Mouse (Mus musculus) lung, embryonic 14.5 days (tissue): ENCODE data around the gene 2310034G01Rik. TPM values are rescaled to one million over a fixed set of nuclear protein-coding genes. Genes with fewer than 3 reads are reported as not detected.

Source experiments
- ATAC-seq: fragments of 200-750 bp; cut with Nextera tagmentation; 2 replicates; pipeline ENCODE4 v1.8.0; 2017; ENCODE audit warnings: mild to moderate bottlenecking, moderate TSS enrichment, moderate library complexity; ENCODE audit not compliant: insufficient read depth
- DNase-seq: peaks from one replicate; pipeline ENCODE4 v3.0.0-alpha.2; 2015
- H3K27ac ChIP-seq: fragments of 300-500 bp; sonication (generic); 2 replicates; pipeline ENCODE4 v1.5.1; 2014; ENCODE audit warnings: low read depth, mild to moderate bottlenecking, moderate library complexity
- H3K27me3 ChIP-seq: fragments of 300-500 bp; sonication (generic); 2 replicates; pipeline ENCODE4 v1.6.1; 2014; ENCODE audit warnings: low read length, control low read depth; ENCODE audit not compliant: insufficient read depth
- H3K36me3 ChIP-seq: fragments of 300-500 bp; sonication (generic); 2 replicates; pipeline ENCODE4 v1.6.1; 2014; ENCODE audit warnings: control low read depth; ENCODE audit not compliant: insufficient read depth
- H3K4me1 ChIP-seq: fragments of 300-500 bp; sonication (generic); 2 replicates; pipeline ENCODE4 v1.6.1; 2014; ENCODE audit warnings: antibody characterized with exemption, control low read depth; ENCODE audit not compliant: insufficient read depth
- H3K4me2 ChIP-seq: fragments of 300-500 bp; sonication (generic); 2 replicates; pipeline ENCODE4 v1.6.1; 2014; ENCODE audit warnings: mild to moderate bottlenecking
- H3K4me3 ChIP-seq: fragments of 300-500 bp; sonication (generic); 2 replicates; pipeline ENCODE4 v1.5.1; 2014; ENCODE audit warnings: low read depth, low read length
- H3K9ac ChIP-seq: fragments of 300-500 bp; sonication (generic); 2 replicates; pipeline ENCODE4 v1.6.1; 2014
- H3K9me3 ChIP-seq: fragments of 300-500 bp; sonication (generic); 2 replicates; pipeline ENCODE4 v1.6.1; 2016; ENCODE audit warnings: low read depth, low read length, control low read depth
- CTCF ChIP-seq: IDR thresholded peaks from 2 replicates; pipeline ENCODE4 v1.5.1; 2016; ENCODE audit warnings: antibody characterized with exemption, low read depth
- WGBS: fragments of 180-500 bp; shearing (Covaris S2); extraction: QIAGEN DNeasy Blood & Tissue Kit; methylation state at CpG from one replicate; pipeline ENCODE4 v1.1.7; 2014; 5-methylcytosine and 5-hydroxymethylcytosine counted together
- polyA plus RNA-seq: library from polyadenylated mRNA; unstranded; fragments of >200 nt; fragmentation: Nextera tagmentation; extraction: Ambion mirVana; gene quantifications from 2 replicates; pipeline ENCODE4 v1.2.1, GENCODE M21; 2014

Gene 2310034G01Rik
- polyA plus RNA-seq, 1 experiment from 2014 or later = 1.1 TPM

- peak overlapping the region; percentile 41; the same call in 1 of the 2 replicates for H3K9ac ChIP-seq
- H3K4me1 ChIP-seq = no peaks in the 10 kb centered on the region
- H3K4me3 ChIP-seq = peak overlapping the region; percentile 46
- ATAC-seq (peak; percentile 9; the same call in 1 of the 2 replicates), DNase-seq (peak; percentile 26)
- H3K36me3 ChIP-seq = no peaks in the 10 kb centered on the region
- peaks cover 86% of the 10 kb centered on the region for H3K27me3 ChIP-seq
- H3K4me2 ChIP-seq = peak overlapping the region; percentile 72
- 1% methylated on average over 37 of the region's 42 CpGs for WGBS
- H3K9me3 ChIP-seq = no peaks in the 10 kb centered on the region
- no peak for TF ChIP-seq CTCF
- no peak overlapping the region for H3K27ac ChIP-seq
These were observed 32.1 kb downstream of the 2310034G01Rik start for GRCm38 (mm10) chr19:46318031-46318471.

GRCm38 (mm10) chr19:46317546-46317885 is 32.6 kb downstream of the 2310034G01Rik start:
- Histone ChIP-seq H3K9ac (peak overlapping the region; percentile 41; the same call in 1 of the 2 replicates), H3K9me3 (no peaks in the 10 kb centered on the region), H3K27me3 (peaks cover 83% of the 10 kb centered on the region), H3K27ac (no peak overlapping the region; the same call in 1 of the 2 replicates), H3K4me2 (peak overlapping the region; percentile 72), H3K4me3 (peak overlapping the region; percentile 46), H3K4me1 (no peaks in the 10 kb centered on the region), H3K36me3 (no peaks in the 10 kb centered on the region)
- DNase-seq (peak; percentile 14), ATAC-seq (peak; percentile 5; the same call in 1 of the 2 replicates)
- WGBS = under 1% methylated on average over 48 of the region's 48 CpGs
- no peak for TF ChIP-seq CTCF

GRCm38 (mm10) chr19:46316846-46317545 is 33.1 kb downstream of the 2310034G01Rik start:
- ATAC-seq = no peak
- Histone ChIP-seq H3K9me3 (no peaks in the 10 kb centered on the region), H3K4me1 (no peaks in the 10 kb centered on the region), H3K36me3 (no peaks in the 10 kb centered on the region), H3K4me3 (peak overlapping the region; percentile 46), H3K4me2 (peak overlapping the region; percentile 72), H3K27ac (no peak overlapping the region; the same call in 1 of the 2 replicates), H3K9ac (peak overlapping the region; percentile 41; the same call in 1 of the 2 replicates), H3K27me3 (peaks cover 80% of the 10 kb centered on the region)
- 30% methylated on average over 15 of the region's 15 CpGs for WGBS
- DNase-seq = no peak
- TF ChIP-seq CTCF = no peak

GRCm38 (mm10) chr19:46315752-46316610 is 34.1 kb downstream of the 2310034G01Rik start:
- Histone ChIP-seq H3K36me3 (peaks cover 4% of the 10 kb centered on the region; the same call in 1 of the 2 replicates), H3K27me3 (peaks cover 72% of the 10 kb centered on the region), H3K9ac (no peak overlapping the region), H3K4me3 (peak overlapping the region; percentile 46; the same call in 1 of the 2 replicates), H3K4me1 (no peaks in the 10 kb centered on the region), H3K4me2 (peak overlapping the region; percentile 72), H3K27ac (peak overlapping the region; percentile 42; the same call in 1 of the 2 replicates), H3K9me3 (no peaks in the 10 kb centered on the region)
- ATAC-seq (peak; percentile 16; the same call in 1 of the 2 replicates), DNase-seq (no peak)
- WGBS = 44% methylated on average over 12 of the region's 12 CpGs
- TF ChIP-seq CTCF = no peak

- WGBS = 31% methylated on average over 14 of the region's 14 CpGs
- peak overlapping the region; percentile 5; the same call in 1 of the 2 replicates for H3K4me2 ChIP-seq
- H3K9ac ChIP-seq = no peak overlapping the region
- DNase-seq (no peak), ATAC-seq (no peak)
- H3K27me3 ChIP-seq = peaks cover 64% of the 10 kb centered on the region
- no peaks in the 10 kb centered on the region for H3K9me3 ChIP-seq
- no peaks in the 10 kb centered on the region for H3K4me1 ChIP-seq
- peaks cover 8% of the 10 kb centered on the region; the same call in 1 of the 2 replicates for H3K36me3 ChIP-seq
- no peak overlapping the region for H3K4me3 ChIP-seq
- TF ChIP-seq CTCF = no peak
- 0 out of 2 replicates have a peak overlapping the region, but pooled peaks have one; percentile 21 for H3K27ac ChIP-seq
These were observed 35.0 kb downstream of the 2310034G01Rik start for GRCm38 (mm10) chr19:46314872-46315742.

GRCm38 (mm10) chr19:46314151-46314601 is 35.9 kb downstream of the 2310034G01Rik start:
- H3K4me3 ChIP-seq = no peak overlapping the region
- no peak overlapping the region for H3K9ac ChIP-seq
- 12% methylated on average over 18 of the region's 18 CpGs for WGBS
- DNase-seq (no peak), ATAC-seq (no peak)
- TF ChIP-seq CTCF = no peak
- H3K4me2 ChIP-seq = peak overlapping the region; percentile 31; the same call in 1 of the 2 replicates
- H3K9me3 ChIP-seq = no peaks in the 10 kb centered on the region
- peaks cover 54% of the 10 kb centered on the region for H3K27me3 ChIP-seq
- H3K36me3 ChIP-seq = peaks cover 15% of the 10 kb centered on the region; the same call in 1 of the 2 replicates
- no peaks in the 10 kb centered on the region for H3K4me1 ChIP-seq
- H3K27ac ChIP-seq = no peak overlapping the region
